Mouse (Mus musculus) ovary, postnatal 36 days (tissue): ENCODE results near the gene Msh5.
"Not testable (repeated sequence)": the region's sequence is repeated elsewhere in the genome, so short reads cannot be mapped to it uniquely, and the experiment has no call there.

ENCODE experiments used
- DNase-seq: peaks from one replicate; pipeline ENCODE4 v3.0.0; 2022; ENCODE audit warnings: low spot score, mixed read lengths

Gene Msh5

DNA sequence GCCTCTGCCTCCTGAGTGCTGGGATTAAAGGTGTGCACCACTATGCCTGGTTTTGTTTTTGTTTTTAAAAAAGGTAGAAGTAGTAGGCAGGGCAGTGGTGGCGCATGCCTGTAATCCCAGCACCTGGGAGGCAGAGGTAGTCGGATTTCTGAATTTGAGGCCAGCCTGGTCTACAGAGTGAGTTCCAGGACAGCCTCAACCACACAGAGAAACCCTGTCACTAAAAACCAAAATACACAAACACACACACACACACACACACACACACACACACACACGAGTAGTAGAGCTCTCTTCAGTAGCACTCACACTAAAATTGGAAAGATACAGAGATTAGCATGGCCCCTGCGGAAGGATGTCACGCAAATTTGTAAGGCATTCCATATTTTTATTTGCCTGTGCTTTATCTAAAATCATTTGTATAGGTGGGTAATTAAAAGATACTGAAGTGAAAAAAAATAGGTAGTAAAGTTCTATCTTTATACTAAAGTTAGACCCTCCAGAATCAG is 2.4 kb upstream of the Msh5 start:
- no peak for DNase-seq

DNA sequence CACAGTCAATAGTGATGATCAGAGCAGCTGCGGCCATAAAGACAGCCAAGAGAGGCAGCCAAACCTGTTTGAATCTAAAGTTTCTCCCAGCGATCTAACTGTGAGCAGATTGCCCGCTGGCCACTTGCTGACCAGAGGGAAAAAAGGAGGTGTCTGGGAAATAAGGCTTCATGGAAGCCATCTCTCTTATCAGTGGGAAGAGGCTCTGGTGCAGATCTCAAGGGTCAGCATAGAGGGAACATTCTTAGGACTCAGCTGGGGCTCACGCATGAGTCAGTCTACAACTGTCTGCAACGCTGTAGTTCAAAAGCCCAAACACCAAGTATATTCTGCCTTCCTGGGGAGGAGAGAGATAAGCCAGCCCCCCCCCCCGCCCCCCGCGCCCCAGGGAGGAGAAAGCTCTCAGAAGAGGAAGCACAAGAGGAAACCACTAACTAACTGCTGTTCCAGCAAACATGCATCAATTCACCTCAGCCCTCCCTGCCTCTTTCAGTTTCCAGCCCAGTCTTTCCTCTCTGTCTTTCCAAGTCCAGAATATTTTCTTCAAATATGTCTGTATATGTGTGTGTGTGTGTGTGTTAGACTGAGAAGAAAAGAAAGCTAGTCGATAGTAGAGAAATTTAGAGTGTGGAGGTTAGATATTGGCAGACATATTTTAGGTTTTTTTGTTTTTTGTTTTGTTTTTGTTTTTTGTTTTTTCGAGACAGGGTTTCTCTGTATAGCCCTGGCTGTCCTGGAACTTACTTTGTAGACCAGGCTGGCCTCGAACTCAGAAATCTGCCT is 1.8 kb upstream of the Msh5 start:
- DNase-seq: no peak

DNA sequence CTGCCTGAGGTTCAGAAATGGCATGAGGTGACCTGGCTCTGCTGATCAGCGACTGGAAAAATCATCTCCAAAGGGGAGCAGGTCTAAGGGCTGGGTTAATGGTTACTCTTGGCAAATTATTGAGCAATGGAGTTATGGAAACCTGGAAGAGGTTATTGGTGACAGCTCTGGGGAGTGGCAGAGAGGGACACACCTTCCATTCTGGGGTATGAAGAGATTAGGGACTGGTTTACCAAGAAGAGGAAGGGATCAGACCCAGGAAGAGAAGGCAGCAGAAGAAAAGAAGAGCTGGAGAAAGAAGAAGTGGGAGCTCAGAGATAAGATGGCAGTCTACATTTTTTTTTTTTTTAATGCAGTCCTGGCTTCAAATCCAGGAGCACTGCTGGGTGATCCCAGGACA is 1.1 kb upstream of the Msh5 start:
- DNase-seq: no peak

DNA sequence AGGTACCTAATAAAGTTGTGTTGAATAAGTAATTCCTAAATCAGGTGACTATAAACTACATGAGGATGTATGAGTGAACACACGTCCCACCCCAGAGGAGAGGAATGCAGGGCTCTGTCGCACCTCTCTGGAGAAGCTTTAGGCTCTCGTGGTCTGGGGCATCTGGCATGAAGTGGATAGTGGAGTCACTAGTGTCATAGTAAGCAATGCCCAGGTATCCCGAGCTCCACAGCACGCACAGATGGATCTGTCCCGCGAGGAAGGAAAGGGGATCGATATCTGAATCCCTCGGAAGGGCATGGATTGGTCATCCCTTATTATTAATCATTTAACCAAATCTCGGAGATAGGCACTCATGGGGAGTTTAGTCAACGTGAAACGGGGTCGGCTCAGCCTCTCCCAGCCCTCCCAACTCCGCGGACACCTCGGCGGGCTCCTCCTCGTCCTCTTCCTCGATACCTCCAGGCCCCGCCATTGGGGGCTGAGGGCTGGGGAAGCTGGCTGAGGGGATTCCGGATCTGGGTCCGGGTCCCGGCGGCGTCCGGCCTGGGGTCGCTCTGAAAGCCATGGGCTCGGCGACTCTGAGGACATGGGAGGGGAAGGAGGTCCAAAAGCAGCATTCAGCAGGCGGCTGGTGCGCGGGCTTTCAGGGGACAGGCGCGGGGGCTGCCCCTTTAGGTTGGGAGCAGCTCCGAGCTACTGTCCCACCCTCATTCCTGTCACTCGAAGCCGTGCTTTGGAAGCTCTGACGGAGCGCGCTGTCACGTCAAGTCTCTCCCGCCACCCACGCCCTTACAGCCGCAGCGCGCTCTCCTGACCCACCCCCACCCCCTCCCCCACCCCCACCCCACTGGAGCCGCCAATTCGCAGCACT is 501 bp downstream of the Msh5 start:
- DNase-seq: peak; percentile 36

DNA sequence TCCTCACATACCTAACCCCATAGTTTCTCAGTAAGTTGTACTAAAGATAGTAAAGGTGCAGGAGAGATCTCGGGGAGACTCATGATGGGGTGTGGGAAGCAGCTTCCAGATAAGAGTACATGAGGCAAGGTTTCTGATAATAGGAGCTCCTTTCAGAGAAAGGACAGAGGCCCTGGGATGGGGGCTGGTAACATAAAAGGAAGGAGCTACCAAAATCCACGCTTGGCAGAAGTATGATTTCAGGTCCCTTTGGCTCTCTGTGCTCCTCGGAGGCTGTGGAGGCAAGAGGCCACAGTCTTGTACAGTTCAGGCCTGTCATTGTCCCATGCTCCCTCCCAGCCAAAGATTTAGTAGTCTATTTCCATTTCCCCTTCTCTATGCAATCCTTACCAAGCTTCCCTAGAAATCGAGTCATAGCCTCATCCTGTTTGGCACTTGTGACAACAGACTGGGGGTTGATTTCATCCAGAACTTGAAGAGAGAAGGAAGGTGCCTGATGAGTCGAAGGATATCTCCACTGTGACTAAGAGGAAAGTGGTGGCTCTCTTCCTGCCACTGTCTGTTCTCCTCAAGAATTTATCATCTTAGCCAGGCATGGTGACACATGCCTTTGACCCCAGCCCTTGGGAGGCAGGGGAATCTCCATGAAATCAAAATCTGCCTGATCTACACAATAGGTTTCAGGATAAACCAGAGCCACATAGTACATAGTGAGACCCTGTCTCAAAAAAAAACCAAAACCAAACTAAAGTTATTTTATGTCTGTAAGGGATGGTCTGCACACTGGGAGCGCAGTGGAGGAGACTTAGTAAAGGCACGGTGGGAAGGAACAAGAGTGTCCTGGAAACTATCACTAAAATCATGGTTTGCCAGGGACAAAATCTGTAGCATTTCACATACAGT is 1.4 kb downstream of the Msh5 start:
- no peak for DNase-seq

DNA sequence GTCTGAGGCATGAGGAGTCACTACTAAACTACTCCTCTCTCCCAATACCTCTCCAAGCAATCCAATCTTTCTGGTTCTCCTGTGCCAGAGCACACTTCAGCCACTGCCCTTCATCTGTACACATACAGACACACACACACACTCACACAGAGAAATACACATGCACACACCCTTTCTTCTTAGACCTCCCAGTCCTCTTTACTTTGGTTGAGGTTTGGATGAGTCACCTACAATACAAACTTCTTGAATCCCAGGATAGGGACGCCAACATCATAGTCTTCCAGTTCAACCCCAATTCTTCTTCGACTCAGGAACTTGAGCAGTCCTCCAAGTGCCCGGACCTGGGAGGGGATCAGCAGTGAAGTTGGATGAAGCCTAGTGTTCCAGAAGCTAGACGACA is 2.8 kb downstream of the Msh5 start:
- DNase-seq: no peak

DNA sequence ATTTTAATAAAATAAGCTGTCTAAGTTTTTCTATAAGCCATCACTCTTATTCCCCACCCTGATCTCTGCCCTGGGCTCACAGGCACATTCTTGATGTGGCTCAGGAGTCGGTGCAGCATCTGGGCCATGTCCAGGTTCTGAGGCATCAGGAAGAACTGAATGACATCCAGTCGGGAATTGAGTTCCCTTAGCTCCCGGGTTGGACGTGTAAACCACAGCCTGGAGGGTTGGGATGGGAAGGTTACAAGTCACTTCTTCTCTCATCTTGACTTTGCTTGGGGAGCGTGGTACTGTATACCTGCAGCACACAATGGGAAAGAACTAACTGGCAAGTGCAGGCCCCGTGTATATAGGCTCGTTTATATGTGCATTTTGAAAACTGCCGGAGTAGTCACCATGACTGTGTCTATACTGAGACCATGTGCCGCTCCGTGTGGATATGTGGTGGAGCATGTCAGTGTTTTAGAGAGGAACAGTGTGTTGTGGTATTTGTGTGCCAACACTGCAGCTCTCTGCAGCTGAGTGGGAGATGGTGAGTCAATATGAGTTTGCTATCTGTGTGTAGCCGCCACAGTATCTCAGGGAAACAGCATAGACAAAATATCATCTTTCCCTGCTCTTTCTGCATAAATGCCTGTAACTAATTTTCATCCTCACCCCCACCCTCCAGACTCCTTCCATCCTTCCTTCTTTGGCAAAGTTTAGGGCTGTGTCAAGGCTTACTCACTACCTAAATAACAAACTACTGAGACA is 7.2 kb downstream of the Msh5 start:
- DNase-seq: no peak

DNA sequence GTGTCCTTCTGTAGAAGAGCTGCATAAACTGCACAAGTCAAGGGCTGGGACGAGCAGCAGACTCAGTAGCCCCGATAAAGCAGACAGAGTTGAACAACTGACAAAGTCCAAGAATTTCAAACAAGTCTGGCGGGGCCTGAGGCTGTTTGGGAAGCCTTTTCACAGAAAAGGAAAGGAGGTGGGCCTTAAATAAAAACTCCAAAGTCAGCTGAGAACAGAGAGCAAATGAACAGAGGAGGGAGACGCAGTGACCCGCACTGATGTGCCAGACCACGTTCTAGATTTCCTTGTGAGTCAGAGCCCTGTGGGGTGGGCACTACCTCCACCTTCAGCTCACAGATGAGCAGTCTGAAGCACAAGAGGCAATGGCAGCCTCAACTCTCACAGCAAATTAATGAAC is 11.6 kb downstream of the Msh5 start:
- DNase-seq: no peak

DNA sequence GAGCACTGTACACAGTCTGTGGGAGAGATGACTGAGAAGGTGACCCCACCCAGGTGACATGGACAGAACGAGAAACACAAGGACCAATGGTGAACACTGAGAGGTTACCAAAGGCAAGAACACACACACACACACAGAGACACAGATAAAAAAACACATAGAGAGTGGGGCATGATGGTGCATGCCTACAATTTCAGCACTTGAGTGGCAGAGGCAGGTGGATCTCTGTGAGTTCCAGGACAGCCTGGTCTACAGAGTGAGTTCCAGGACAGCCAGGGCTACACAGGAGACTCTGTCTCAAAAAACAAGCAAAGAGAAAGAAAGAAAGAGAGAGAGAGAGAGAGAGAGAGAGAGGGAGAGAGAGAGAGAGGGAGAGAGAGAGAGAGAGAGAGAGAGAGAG is 12.8 kb downstream of the Msh5 start:
- not testable (repeated sequence) for DNase-seq

DNA sequence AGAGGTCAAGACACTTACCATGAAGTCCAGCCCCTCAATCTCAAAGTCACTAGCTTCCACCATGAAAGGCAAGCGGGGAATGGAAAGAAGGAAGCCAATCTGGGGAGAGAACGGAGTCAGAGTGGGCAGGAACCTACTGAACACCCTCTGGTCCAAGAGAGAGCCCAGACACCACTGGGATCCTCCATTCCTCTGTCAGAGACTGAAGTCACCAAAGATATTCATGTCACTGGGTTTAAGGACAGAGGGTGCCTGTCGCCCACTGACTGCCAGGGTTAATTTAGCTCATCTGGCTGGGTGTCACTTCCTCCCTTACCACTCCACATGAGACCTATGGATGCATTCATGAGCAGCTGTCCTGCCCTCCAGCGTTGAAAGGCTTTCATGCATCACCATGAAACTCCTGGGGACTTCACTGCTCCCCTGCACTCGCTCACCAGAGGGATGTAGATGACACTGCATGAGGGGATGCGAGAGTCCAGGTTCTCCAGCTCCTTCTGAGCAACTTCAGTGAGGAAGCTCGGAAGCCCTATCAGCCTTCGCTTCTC is 14.1 kb downstream of the Msh5 start:
- DNase-seq: no peak

DNA sequence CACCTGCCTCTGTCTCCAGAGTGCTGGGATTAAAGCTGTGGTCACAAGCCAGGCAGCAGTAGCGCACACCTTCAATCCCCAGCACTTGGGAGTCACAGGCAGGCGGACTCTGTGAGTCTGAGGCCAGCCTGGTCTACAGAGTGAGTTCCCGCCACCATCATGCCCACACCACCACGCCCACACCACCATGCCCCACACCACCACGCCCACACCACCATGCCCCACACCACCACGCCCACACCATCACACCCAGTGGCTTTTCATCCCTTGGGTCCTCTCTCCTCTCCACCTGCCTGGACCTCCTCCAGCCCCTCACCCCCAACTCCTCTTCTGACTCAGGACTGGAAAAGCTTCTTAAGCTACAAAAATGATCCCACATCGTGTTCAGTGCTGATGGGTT is 14.7 kb downstream of the Msh5 start:
- DNase-seq: no peak

DNA sequence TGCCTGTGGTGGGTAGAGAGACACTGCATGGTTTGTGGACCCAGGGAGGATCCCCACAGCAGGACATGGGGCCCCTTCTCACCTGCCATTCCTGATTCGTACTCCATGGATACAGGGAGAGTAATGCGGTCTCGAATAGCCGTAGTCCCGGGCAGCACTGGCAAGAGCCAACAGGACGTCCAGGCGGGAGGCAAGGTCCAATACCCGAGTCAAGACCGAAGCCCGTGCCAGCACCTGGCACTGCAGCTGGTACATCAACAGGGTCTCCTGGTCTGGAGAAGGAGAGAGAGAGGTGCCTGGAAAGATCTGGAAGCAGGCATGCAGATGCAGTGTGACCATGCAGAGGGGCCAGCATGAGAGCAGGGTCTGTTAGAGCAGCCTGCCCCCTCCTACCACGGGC is 15.3 kb downstream of the Msh5 start:
- DNase-seq: no peak

DNA sequence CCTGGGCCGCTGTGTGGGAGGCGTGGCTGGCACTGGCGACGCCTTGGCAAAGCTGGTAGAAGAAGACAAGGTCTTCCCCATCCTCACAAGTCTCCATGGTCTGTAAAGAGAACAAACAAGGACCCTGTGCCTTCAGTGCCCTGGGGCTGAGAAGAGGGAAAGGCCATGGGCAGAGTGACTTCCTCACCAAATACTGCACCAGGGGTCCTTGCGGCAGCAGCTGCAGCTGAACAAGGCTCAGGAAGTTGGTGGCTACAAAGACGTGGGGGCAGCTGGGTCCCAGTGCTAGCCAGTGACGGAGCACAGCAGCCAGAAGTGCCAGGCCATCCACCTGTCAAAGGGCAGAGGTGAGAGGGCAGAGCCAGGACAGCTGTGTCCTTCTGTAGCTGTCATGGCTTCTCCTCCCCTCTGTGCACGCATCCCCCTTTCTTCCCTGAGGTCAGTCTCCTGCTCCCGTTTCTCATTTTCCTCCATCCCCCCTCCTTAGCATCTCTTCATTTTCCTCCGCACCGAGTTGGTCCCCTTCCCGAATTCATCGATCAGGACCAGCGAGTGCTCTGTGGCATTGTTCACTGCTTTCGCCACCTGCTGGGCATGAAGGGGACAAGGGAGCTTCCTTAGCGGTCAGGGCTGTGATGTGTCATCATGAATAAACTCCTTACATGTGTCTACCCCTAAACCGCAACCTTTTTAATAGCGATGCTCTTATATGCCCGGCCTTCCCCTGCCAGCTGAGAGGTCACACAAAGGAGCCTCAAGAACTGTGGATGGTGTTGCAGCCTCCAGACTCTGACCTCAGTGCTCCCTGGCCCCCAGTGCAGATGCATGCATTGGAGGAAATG is 16.6 kb downstream of the Msh5 start:
- DNase-seq: no peak

DNA sequence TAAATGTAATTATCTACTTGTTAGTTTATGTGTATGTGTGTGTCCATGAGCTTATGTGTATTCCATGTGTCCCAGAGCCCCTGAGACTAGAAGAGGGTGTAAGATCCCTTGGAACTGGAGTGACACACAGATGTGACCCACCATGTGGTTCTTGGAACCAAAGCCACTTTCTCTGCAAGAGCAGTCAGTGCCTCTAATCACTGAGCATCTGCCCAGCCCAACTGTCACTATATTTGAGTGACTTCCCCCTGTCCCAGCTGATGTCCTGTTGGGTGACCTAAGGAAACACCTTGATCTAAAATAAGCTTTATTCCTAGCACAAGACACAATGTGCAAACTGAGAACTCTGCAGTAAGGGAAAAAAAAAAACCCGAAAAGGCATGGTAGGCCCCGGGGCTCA is 18.2 kb downstream of the Msh5 start:
- DNase-seq: no peak

DNA sequence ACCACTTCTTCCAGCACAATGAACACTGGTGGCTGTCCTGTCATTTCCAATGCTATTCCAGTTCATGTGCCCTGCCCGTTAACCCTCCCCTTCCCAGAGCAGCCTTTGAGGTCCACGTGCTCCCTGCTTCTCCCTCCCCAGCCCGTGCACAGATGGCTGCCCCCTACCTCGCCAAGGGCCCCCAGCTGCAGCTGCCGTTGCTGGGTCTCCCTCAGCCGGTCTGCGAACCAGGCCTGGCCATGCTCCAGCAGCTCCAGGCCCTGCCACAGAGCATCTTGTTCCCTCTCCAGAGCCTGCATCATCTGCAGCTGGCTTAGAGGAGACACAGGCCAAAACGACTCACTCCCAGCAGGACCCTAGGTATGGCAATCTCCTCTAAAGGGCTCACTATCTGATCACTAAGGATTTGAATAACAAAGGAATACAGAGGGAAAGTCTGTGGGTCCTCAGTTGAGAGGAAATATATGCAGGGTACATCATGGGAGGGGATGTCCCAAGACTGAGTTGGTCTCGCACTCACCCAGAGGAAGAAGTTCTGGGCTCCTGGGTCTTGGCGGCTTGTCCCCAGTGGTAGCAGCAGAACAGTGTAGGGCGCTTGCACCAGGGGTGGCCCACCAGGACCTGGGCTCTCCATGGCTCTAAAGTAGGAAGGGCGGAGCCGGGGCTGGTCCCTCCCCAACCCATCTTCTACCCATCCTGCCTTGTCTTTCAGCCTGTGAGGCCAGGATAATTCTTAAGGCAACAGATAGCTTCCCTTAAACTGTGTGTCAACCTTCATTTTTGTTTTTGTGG is 19.1 kb downstream of the Msh5 start, which contains the start of gene Sapcd1:
Sapcd1 (minus strand) TSS at position 740 of the 792 bp plus-strand sequence.
- no peak for DNase-seq

DNA sequence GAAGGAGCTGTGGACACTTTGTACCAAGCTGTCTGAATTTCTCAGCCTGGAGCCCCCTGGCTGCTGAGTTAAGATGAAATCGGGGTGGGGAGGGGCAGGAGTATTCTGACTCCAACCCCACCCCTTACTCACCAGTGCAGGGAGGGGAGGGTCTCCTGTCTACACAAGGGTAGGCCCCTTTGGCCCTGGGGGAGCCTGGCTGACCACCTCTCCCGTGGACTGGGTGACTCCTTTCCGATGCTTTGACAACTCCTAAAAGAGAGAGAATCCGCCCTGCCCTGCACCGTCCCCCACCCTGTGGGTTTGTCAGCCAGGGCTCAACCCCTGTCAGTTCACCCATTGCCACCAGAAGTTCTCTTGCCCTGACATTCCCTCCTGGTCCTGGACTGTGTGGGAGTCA is 20.3 kb downstream of the Msh5 start:
- no peak for DNase-seq

DNA sequence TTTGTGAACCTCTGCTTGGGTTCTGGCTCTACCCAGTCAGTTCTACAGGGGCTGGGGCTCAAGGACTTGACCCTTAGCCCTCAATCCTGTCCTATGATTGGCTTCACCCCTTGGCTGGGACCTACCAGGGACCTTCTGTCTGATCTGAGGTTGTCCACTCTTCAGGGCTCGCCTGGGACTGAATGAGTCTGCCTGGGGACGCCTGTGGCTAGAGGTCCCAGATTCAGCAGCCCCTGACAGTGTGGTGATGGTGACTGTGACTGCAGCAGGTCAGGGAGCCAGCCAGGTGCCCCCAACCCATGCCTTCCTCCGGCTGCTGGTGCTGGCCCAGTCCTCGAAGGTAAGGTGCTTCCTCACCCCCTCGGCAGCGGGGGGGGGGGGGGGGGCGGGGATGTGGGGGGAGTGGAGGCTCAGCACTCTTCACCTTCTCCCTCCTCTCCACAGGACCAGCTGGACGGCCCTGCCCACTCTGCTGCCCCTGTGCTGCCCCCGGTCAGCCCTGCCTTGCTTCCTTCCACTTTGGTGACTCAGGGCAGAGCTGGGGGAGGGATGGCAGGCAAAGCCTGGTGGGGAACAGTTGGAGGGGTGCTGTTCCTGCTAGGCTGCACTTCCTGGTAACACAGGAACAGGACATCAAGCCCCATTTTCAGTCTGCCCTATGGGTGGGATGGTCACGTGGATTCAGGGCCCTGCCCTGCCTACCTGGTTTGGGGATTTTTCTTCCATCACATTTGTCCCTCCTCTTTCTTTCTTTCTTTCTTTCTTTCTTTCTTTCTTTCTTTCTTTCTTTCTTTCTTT is 21.7 kb downstream of the Msh5 start:
- no peak for DNase-seq

DNA sequence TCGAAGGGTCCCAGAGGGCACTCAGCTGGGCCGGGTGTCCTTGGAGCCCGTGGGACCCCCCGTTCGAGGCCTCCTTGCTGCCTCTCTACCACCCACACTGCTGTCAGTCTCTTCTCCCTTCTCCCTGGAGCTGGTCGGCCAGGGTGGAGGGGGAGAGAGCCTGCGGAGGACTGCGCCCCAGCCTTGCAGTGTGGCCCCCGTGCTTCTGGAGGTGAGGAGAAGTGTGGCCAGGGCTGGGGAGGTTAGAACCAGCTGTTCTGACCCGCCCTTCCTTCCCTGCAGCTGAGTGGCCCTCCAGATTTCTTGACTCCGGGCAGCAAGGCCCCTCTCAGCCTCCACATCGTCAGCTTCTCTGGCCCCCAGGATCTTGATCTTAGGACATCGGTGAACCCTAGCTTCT is 22.3 kb downstream of the Msh5 start:
- DNase-seq: no peak
